Mouse (Mus musculus): ENCODE measurements at regions not wholly inside any gene's neighbourhood (a gene's known extent, or its start where the extent isn't known, plus 50 kb on each side); places are given as distances from the start of the nearest gene placed in this dataset.
"Not testable (repeated sequence)": the region's sequence is repeated elsewhere in the genome, so short reads cannot be mapped to it uniquely, and the experiment has no call there.

GRCm38 (mm10) chr14:61739453-61739852, 132.2 kb downstream of the Kcnrg start:
- intact Hi-C loops (cut with DNase I): loop anchor here (5.0 kb wide), 2 partner anchors 52 to 87 kb away; no protein-coding TSS in a partner anchor
- no peak for DNase-seq

- intact Hi-C loops (cut with DNase I): no loop called here
- DNase-seq: no peak
Measured at GRCm38 (mm10) chr14:61743855-61744408, 136.7 kb downstream of the Kcnrg start.

- intact Hi-C loops (cut with DNase I): no loop called here
- no peak for DNase-seq
Measured at GRCm38 (mm10) chr14:61753421-61753820, 146.2 kb downstream of the Kcnrg start.

- intact Hi-C loops (cut with DNase I): no loop called here
Measured at GRCm38 (mm10) chr14:61756651-61757050, 149.4 kb downstream of the Kcnrg start.

GRCm38 (mm10) chr14:61757086-61757822, 150.0 kb downstream of the Kcnrg start:
- DNase-seq: peak; percentile 67 to 74
- intact Hi-C loops (cut with DNase I): no loop called here

More at GRCm38 (mm10) chr14:61756651-61757050, 149.4 kb downstream of the Kcnrg start:
- DNase-seq: no peak

- DNase-seq: no peak
- intact Hi-C loops (cut with DNase I): no loop called here
Measured at GRCm38 (mm10) chr14:61757823-61758175, 150.5 kb downstream of the Kcnrg start.

GRCm38 (mm10) chr14:61758586-61758985, 151.3 kb downstream of the Kcnrg start:
- DNase-seq: no peak
- intact Hi-C loops (cut with DNase I): no loop called here

- intact Hi-C loops (cut with DNase I): not testable (repeated sequence)
Measured at GRCm38 (mm10) chr14:61760176-61760575, 152.9 kb downstream of the Kcnrg start.

GRCm38 (mm10) chr14:61762076-61762475, 154.8 kb downstream of the Kcnrg start:
- intact Hi-C loops (cut with DNase I): no loop called here
- DNase-seq: no peak

More at GRCm38 (mm10) chr14:61760176-61760575, 152.9 kb downstream of the Kcnrg start:
- not testable (repeated sequence) for DNase-seq

GRCm38 (mm10) chr14:61769881-61770280, 162.6 kb downstream of the Kcnrg start:
- DNase-seq: no peak
- intact Hi-C loops (cut with DNase I): no loop called here

GRCm38 (mm10) chr14:61774171-61774570, 166.9 kb downstream of the Kcnrg start:
- intact Hi-C loops (cut with DNase I): no loop called here

GRCm38 (mm10) chr14:61778618-61779017, 171.4 kb downstream of the Kcnrg start:
- no peak for DNase-seq
- intact Hi-C loops (cut with DNase I): no loop called here

More at GRCm38 (mm10) chr14:61774171-61774570, 166.9 kb downstream of the Kcnrg start:
- DNase-seq: no peak

- DNase-seq: no peak
- intact Hi-C loops (cut with DNase I): no loop called here
Measured at GRCm38 (mm10) chr14:61783206-61783605, 175.9 kb downstream of the Kcnrg start.

GRCm38 (mm10) chr14:61784609-61785008, 177.4 kb downstream of the Kcnrg start:
- intact Hi-C loops (cut with DNase I): no loop called here

GRCm38 (mm10) chr14:61786031-61786430, 178.8 kb downstream of the Kcnrg start:
- no peak for DNase-seq
- intact Hi-C loops (cut with DNase I): no loop called here

More at GRCm38 (mm10) chr14:61784609-61785008, 177.4 kb downstream of the Kcnrg start:
- no peak for DNase-seq

- intact Hi-C loops (cut with DNase I): no loop called here
- no peak for DNase-seq
Measured at GRCm38 (mm10) chr14:61787746-61788145, 180.5 kb downstream of the Kcnrg start.

GRCm38 (mm10) chr14:61788998-61789790, 181.9 kb downstream of the Kcnrg start:
- intact Hi-C loops (cut with DNase I): no loop called here
- peak; percentile 18 to 57 for DNase-seq

- intact Hi-C loops (cut with DNase I): no loop called here
Measured at GRCm38 (mm10) chr14:61795976-61796645, 188.9 kb downstream of the Kcnrg start.

GRCm38 (mm10) chr14:61796671-61797070, 189.4 kb downstream of the Kcnrg start:
- intact Hi-C loops (cut with DNase I): no loop called here
- no peak for DNase-seq

More at GRCm38 (mm10) chr14:61795976-61796645, 188.9 kb downstream of the Kcnrg start:
- DNase-seq: no peak

- DNase-seq: no peak
- intact Hi-C loops (cut with DNase I): no loop called here
Measured at GRCm38 (mm10) chr14:61803421-61803925, 196.2 kb downstream of the Kcnrg start.
